Mouse (Mus musculus): ENCODE measurements around the gene Slc10a6. TPM values are rescaled to one million over a fixed set of nuclear protein-coding genes. Genes with fewer than 3 reads are reported as not detected.

Slc10a6 gene
- polyA plus RNA-seq, 1 experiment from 2014 or later: 0.34 TPM

DNA sequence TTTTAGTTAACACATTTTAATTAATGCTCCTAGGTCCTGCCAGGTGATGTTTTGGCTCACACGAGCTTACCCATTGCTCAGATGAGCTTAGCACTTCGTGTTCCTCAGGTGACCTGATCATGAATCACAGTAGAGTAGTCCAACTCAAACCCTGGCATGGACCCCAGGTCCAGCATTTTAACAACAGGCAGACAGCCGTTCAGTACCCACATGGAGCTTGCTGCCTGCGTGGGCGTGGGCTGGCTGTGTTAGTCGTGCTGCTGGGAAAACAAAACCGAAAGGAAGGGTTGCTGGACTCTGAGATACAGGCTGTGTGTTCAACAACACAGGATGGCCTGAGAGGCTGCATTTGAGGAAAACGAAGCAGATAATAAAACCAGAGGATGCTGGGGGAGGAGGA is 36.5 kb downstream of the Slc10a6 start:
- no peak overlapping the region for H3K4me3 ChIP-seq (ENCODE audit: low read length)
- H3K9me3 ChIP-seq (ENCODE audit: control insufficient read depth, low read length): no peaks in the 10 kb centered on the region
- no peaks in the 10 kb centered on the region for H3K36me3 ChIP-seq (ENCODE audit: control insufficient read depth, insufficient read depth, low read length)
- 82% methylated on average over 8 of the region's 8 CpGs for WGBS
- ATAC-seq: no peak
- no peak overlapping the region for H3K27ac ChIP-seq (ENCODE audit: low read depth, low read length)
- H3K4me2 ChIP-seq (ENCODE audit: low read length): no peak overlapping the region
- H3K4me1 ChIP-seq (ENCODE audit: control insufficient read depth, insufficient read depth, low read depth, low read length): 0 out of 2 replicates have a peak, but pooled peaks cover 7% of the 10 kb centered on the region
- no peak overlapping the region for H3K9ac ChIP-seq (ENCODE audit: low read depth, low read length)
- H3K27me3 ChIP-seq (replicated peaks; ENCODE audit: control insufficient read depth, insufficient read depth, low read length): no peaks in the 10 kb centered on the region

DNA sequence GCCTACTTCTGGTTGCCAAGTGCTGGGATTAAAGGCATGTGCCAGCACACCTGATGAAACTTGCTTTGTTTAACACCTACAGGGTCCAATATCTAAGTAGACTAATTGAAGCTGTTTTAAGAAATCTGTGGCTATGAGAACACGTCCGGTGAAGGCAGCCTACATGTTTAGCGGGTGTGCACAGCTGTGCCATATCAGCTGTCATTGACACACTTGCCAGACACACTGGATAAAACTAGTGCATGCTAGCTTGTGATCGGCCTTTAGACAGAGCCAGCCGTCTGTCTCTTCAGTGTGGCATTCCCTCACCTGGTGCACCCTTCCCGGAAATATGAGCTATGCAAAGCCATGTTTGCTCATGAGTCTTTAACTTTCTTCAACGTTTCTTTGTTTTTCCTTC is 37.4 kb downstream of the Slc10a6 start:
- WGBS: 85% methylated on average over 7 of the region's 7 CpGs
- no peaks in the 10 kb centered on the region for H3K27me3 ChIP-seq (replicated peaks; ENCODE audit: control insufficient read depth, insufficient read depth, low read length)
- H3K27ac ChIP-seq (ENCODE audit: low read depth, low read length): no peak overlapping the region
- H3K4me3 ChIP-seq (ENCODE audit: low read length): no peak overlapping the region
- no peak overlapping the region for H3K9ac ChIP-seq (ENCODE audit: low read depth, low read length)
- H3K9me3 ChIP-seq (ENCODE audit: control insufficient read depth, low read length): no peaks in the 10 kb centered on the region
- H3K4me2 ChIP-seq (ENCODE audit: low read length): no peak overlapping the region
- no peaks in the 10 kb centered on the region for H3K36me3 ChIP-seq (ENCODE audit: control insufficient read depth, insufficient read depth, low read length)
- H3K4me1 ChIP-seq (ENCODE audit: control insufficient read depth, insufficient read depth, low read depth, low read length): 0 out of 2 replicates have a peak, but pooled peaks cover 7% of the 10 kb centered on the region
- ATAC-seq: no peak

DNA sequence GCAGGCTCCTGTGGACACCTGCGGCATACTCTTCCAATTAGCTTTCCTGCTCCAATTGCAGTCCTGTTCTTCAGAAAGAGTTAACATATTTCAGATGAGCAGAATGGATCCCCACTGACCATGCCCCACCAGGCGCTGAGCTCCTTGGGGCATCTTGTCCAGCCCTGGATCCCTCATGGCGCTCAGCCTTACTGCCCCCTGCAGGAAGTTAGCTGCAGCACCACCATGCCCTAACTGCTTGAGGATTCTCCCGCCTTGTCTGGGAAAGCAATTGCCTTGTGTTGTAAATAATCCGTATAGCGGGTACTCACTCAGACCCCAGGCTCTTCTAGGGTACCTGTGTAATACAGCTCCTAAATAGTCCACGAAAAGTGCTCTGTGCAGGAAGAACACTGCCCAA is 42.0 kb downstream of the Slc10a6 start:
- WGBS: 82% methylated on average over 7 of the region's 7 CpGs
- Histone ChIP-seq H3K9ac (ENCODE audit: low read depth, low read length) (no peak overlapping the region), H3K27ac (ENCODE audit: low read depth, low read length) (no peak overlapping the region), H3K4me3 (ENCODE audit: low read length) (no peak overlapping the region), H3K36me3 (ENCODE audit: control insufficient read depth, insufficient read depth, low read length) (no peaks in the 10 kb centered on the region), H3K27me3 (replicated peaks; ENCODE audit: control insufficient read depth, insufficient read depth, low read length) (no peaks in the 10 kb centered on the region), H3K9me3 (ENCODE audit: control insufficient read depth, low read length) (no peaks in the 10 kb centered on the region), H3K4me2 (ENCODE audit: low read length) (no peak overlapping the region), H3K4me1 (ENCODE audit: control insufficient read depth, insufficient read depth, low read depth, low read length) (no peaks in the 10 kb centered on the region)
- no peak for ATAC-seq

DNA sequence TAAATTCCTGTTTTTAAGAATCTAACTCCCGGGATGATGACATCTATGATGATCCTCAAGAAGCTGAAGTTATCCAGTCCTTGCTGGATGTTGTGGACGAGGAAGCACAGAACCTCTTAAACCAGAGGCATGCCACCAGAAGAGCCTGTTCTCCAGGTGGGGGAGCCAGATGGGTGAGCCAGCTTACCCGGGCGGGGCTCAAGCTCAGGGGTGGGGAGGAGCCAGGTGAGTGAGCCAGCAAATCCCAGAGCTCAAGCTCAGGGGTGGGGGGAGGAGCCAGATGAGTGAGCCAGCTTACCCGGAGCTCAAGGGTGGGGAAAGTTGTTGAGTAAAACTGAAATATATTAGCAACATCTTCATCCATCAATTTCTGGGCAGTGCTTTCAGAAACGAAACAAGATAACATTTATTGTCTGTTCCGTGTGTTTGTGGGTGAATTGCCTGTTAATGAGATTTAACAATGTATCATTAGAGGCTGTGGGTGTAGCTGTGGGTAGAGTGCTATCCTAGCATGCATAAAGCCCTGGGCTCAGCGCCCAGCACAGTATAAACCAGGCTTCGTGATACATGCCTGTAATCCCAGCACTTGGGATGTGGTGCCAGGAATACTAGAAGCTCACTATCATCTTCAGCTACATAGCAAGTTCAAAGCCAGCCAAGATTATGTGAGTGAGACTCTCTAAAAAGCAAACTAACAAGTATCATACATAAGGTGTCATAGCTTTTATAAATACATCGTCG is 49.4 kb downstream of the Slc10a6 start:
- Histone ChIP-seq H3K4me2 (ENCODE audit: low read length) (no peak overlapping the region), H3K4me1 (ENCODE audit: control insufficient read depth, insufficient read depth, low read depth, low read length) (no peaks in the 10 kb centered on the region), H3K9ac (ENCODE audit: low read depth, low read length) (no peak overlapping the region), H3K9me3 (ENCODE audit: control insufficient read depth, low read length) (no peaks in the 10 kb centered on the region), H3K36me3 (ENCODE audit: control insufficient read depth, insufficient read depth, low read length) (no peaks in the 10 kb centered on the region), H3K27ac (ENCODE audit: low read depth, low read length) (no peak overlapping the region), H3K27me3 (replicated peaks; ENCODE audit: control insufficient read depth, insufficient read depth, low read length) (no peaks in the 10 kb centered on the region), H3K4me3 (ENCODE audit: low read length) (no peak overlapping the region)
- ATAC-seq: no peak
- 75% methylated on average over 11 of the region's 11 CpGs for WGBS

DNA sequence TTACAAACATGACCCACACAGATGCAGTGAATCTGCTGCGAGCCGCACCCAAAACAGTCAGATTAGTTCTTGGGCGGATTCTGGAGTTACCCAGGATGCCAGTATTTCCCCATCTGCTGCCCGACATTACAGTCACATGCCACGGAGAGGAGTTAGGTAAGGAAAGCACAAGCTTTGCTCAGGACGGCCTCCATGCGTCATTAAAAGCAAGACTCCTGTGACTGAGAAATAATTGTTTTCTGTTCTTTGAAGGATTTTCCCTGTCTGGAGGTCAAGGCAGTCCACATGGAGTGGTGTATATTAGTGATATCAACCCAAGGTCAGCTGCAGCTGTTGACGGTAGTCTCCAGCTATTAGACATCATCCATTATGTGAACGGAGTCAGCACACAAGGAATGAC is 59.8 kb downstream of the Slc10a6 start:
- H3K36me3 ChIP-seq (ENCODE audit: control insufficient read depth, insufficient read depth, low read length): no peaks in the 10 kb centered on the region
- no peak overlapping the region for H3K27ac ChIP-seq (ENCODE audit: low read depth, low read length)
- no peak overlapping the region for H3K4me3 ChIP-seq (ENCODE audit: low read length)
- no peak overlapping the region for H3K9ac ChIP-seq (ENCODE audit: low read depth, low read length)
- no peak for ATAC-seq
- H3K27me3 ChIP-seq (replicated peaks; ENCODE audit: control insufficient read depth, insufficient read depth, low read length): no peaks in the 10 kb centered on the region
- WGBS: 93% methylated on average over 9 of the region's 9 CpGs
- no peak overlapping the region for H3K4me2 ChIP-seq (ENCODE audit: low read length)
- no peaks in the 10 kb centered on the region for H3K9me3 ChIP-seq (ENCODE audit: control insufficient read depth, low read length)
- H3K4me1 ChIP-seq (ENCODE audit: control insufficient read depth, insufficient read depth, low read depth, low read length): no peaks in the 10 kb centered on the region

DNA sequence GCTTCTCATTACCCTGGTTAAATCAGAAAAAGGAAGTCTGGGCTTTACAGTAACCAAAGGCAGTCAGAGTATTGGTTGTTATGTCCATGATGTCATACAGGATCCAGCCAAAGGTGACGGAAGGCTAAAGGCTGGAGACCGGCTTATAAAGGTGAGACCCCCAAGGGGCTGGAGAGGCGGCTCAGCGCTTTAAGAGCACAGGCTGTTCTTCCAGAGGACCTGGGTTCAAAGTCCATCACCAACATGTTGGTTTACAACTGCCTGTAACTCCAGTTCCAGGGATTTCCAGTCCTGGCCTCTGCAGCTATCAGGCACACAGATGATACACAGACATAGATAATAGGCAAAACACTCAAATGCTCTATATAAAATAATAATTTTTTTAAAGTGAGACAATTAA is 61.2 kb downstream of the Slc10a6 start:
- Histone ChIP-seq H3K4me1 (ENCODE audit: control insufficient read depth, insufficient read depth, low read depth, low read length) (no peaks in the 10 kb centered on the region), H3K27ac (ENCODE audit: low read depth, low read length) (no peak overlapping the region), H3K4me2 (ENCODE audit: low read length) (no peak overlapping the region), H3K36me3 (ENCODE audit: control insufficient read depth, insufficient read depth, low read length) (no peaks in the 10 kb centered on the region), H3K27me3 (replicated peaks; ENCODE audit: control insufficient read depth, insufficient read depth, low read length) (no peaks in the 10 kb centered on the region), H3K9ac (ENCODE audit: low read depth, low read length) (no peak overlapping the region), H3K9me3 (ENCODE audit: control insufficient read depth, low read length) (no peaks in the 10 kb centered on the region), H3K4me3 (ENCODE audit: low read length) (no peak overlapping the region)
- WGBS: 89% methylated on average over 4 of the region's 4 CpGs
- no peak for ATAC-seq

DNA sequence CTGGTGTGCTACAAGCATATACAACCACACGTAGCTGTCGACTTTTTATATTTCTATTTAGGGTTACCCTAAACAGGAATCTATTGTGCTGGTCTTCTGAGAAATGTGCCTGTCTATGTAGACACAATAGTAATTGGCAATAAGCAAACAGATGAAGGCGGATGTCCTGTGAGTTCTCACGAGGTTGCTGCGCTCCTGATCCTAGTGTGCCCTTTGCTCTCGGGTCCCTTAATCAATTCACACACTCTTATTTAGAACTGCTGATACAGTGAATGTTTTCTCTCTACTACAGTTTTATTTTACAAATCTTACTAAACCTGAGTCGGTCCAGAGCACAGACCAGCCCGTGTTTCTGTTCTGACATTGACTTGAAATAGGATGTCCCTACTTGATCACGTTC is 68.7 kb downstream of the Slc10a6 start:
- Histone ChIP-seq H3K4me3 (ENCODE audit: low read length) (no peak overlapping the region), H3K9ac (ENCODE audit: low read depth, low read length) (no peak overlapping the region), H3K4me1 (ENCODE audit: control insufficient read depth, insufficient read depth, low read depth, low read length) (no peaks in the 10 kb centered on the region), H3K4me2 (ENCODE audit: low read length) (no peak overlapping the region), H3K36me3 (ENCODE audit: control insufficient read depth, insufficient read depth, low read length) (no peaks in the 10 kb centered on the region), H3K27ac (ENCODE audit: low read depth, low read length) (no peak overlapping the region), H3K9me3 (ENCODE audit: control insufficient read depth, low read length) (no peaks in the 10 kb centered on the region), H3K27me3 (replicated peaks; ENCODE audit: control insufficient read depth, insufficient read depth, low read length) (no peaks in the 10 kb centered on the region)
- 96% methylated on average over 9 of the region's 9 CpGs for WGBS
- ATAC-seq: no peak

Other genes with a start within 250 kb of the Slc10a6 start
- gene Ptpn13, start 204.2 kb downstream of the Slc10a6 start, polyA plus RNA-seq (2015; fragmentation: Nextera tagmentation; extraction: Ambion mirVana): 3.3 and 4.2 TPM in 2 replicates
- 0.15 and 0.28 TPM in 2 replicates for gene 1700016H13Rik, start 26.6 kb upstream of the Slc10a6 start, polyA plus RNA-seq (2015; fragmentation: Nextera tagmentation; extraction: Ambion mirVana)
- 1.9 and 3.0 TPM in 2 replicates for gene Aff1, start 63.0 kb upstream of the Slc10a6 start, polyA plus RNA-seq (2015; fragmentation: Nextera tagmentation; extraction: Ambion mirVana)